Mouse (Mus musculus) small intestine, adult 2 months (tissue): ENCODE data around the gene Dmrtc2.

Source experiments
- CTCF ChIP-seq: fragments of 200-500 bp; IDR thresholded peaks from 2 replicates; pipeline ENCODE4 v1.5.1; 2012; ENCODE audit warnings: low read depth, mild to moderate bottlenecking, control low read depth, inconsistent platforms, low read length, moderate library complexity, mixed read lengths; ENCODE audit not compliant: insufficient replicate concordance, insufficient read length; ENCODE audit errors: extremely low read depth
- POLR2A ChIP-seq: fragments of 200-500 bp; IDR thresholded peaks from 2 replicates; pipeline ENCODE4 v1.6.1; 2012; ENCODE audit warnings: low read depth, mild to moderate bottlenecking, control low read depth, inconsistent platforms, low read length, moderate library complexity

DNA sequence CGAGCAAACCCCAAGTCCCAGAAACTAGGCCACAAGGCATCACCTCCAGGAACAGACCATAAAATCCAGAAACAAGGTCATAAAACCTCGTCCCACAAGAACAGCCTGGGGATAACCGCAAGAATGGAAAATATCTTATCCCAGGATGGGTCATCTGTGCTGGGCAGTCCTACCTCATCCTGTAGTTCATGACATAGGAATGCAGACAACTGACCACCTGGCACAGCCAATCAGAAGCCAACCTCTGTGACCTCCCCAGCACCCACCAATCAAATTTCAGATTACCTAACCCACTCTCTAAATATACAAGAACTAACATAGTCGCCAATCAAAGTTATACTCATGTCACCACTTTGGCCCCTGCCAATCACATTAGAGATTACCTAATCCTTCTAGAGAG is 28.8 kb upstream of the Dmrtc2 start:
- TF ChIP-seq POLR2A (no peak), CTCF (no peak)
